Mouse (Mus musculus) olfactory bulb, adult 2 months (tissue): Measurements from ENCODE around the gene Fst.

Source experiments
- CTCF ChIP-seq: fragments of 200-500 bp; IDR thresholded peaks from 2 replicates; pipeline ENCODE4 v1.5.1; 2012; ENCODE audit warnings: low read depth, mild to moderate bottlenecking, low read length, moderate library complexity; ENCODE audit not compliant: insufficient read depth
- POLR2A ChIP-seq: fragments of 200-500 bp; IDR thresholded peaks from 2 replicates; pipeline ENCODE4 v1.6.1; 2012; ENCODE audit warnings: mild to moderate bottlenecking, low read depth, low read length, moderate library complexity; ENCODE audit not compliant: insufficient read depth

DNA sequence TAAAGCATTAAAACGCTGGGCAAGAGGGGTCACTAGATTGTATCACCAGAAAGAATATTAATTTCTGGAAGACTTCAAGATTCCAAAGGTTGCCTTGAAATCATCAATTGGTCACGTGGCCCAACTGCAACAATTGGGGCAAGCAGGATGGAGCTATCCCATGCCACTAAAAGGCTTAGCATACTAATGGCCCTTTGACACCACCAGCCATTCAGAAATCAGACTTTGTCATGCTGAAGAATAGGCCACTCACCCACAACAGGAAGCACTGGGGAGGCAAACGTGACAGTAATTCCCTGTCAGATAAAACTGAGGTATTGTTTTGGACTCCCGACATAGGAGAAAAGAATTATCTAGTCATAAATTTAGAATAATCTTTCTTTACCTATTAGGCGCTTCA is 52.3 kb downstream of the Fst start:
- TF ChIP-seq CTCF (no peak), POLR2A (no peak)
